Comparison of ENCODE assay signal across 9 mouse cellular contexts in genomic region chr5:139557531-139558467, GRCm38 (mm10). TPM values are rescaled to one million over a fixed set of nuclear protein-coding genes. Genes with fewer than 3 reads are reported as not detected.
DNase-seq lines count a peak whose midpoint lies in the region; ATAC-seq lines count a peak whose summit lies in the region.
"Had no signal": no experiment of that assay in that cellular context is flagged by ENCODE, and none has a peak within 500 bp of the region (broad histone marks: within the 10 kb centered on the region; RNA-seq: fewer than 3 reads in every experiment).

No protein-coding gene starts in this region.

- no peaks in the 10 kb centered on the region for H3K9me3 ChIP-seq in embryonic facial prominence, embryonic 12.5 days
- no peaks in the 10 kb centered on the region for H3K9me3 ChIP-seq in intestine, embryonic 15.5 days
- no peaks in the 10 kb centered on the region for H3K9me3 ChIP-seq in neural tube, embryonic 15.5 days (replicated peaks)
- H3K9me3 ChIP-seq: G1E had no signal

- 1% methylated on average over 41 of the region's 43 CpGs for WGBS in embryonic facial prominence, embryonic 12.5 days
- WGBS in intestine, embryonic 15.5 days = 1% methylated on average over 43 of the region's 43 CpGs
- 3% methylated on average over 43 of the region's 43 CpGs for WGBS in neural tube, embryonic 15.5 days

- peak; percentile 9 for DNase-seq in kidney, postnatal 14 days
- no peak for DNase-seq in kidney, adult 9 months
- no peak for DNase-seq in yolk sac, embryonic 10.5 days (ENCODE audit: low spot score)
- no peak for DNase-seq in ovary, postnatal 36 days (ENCODE audit: low spot score)
- DNase-seq in urinary bladder, postnatal 14 days (ENCODE audit: low spot score) = no peak

- ATAC-seq in embryonic facial prominence, embryonic 12.5 days (ENCODE audit: insufficient number of reproducible peaks, insufficient read depth, low FRiP score, low TSS enrichment) = no peak
- peak; percentile 55 for ATAC-seq in intestine, embryonic 15.5 days
- ATAC-seq in neural tube, embryonic 15.5 days (ENCODE audit: low FRiP score) = 0 out of 2 replicates have a peak, but pooled peaks have one; percentile 19

- no peak overlapping the region for H3K27ac ChIP-seq in embryonic facial prominence, embryonic 12.5 days
- H3K27ac ChIP-seq in intestine, embryonic 15.5 days = no peak overlapping the region
- H3K27ac ChIP-seq in neural tube, embryonic 15.5 days (replicated peaks) = peak overlapping the region; percentile 7; the same call in 1 of the 2 replicates

- H3K4me2 ChIP-seq in embryonic facial prominence, embryonic 12.5 days (replicated peaks) = 0 out of 2 replicates have a peak overlapping the region, but pooled peaks have one; percentile 19
- peak overlapping the region; percentile 34 for H3K4me2 ChIP-seq in intestine, embryonic 15.5 days (replicated peaks)
- H3K4me2 ChIP-seq in neural tube, embryonic 15.5 days = peak overlapping the region; percentile 40

- peaks cover 21% of the 10 kb centered on the region; the same call in 1 of the 2 replicates for H3K4me1 ChIP-seq in embryonic facial prominence, embryonic 12.5 days
- peaks cover 18% of the 10 kb centered on the region for H3K4me1 ChIP-seq in intestine, embryonic 15.5 days (replicated peaks)
- H3K4me1 ChIP-seq in neural tube, embryonic 15.5 days = peaks cover 55% of the 10 kb centered on the region

- H3K4me3 ChIP-seq in embryonic facial prominence, embryonic 12.5 days = 0 out of 2 replicates have a peak overlapping the region, but pooled peaks have one; percentile 12
- no peak overlapping the region for H3K4me3 ChIP-seq in intestine, embryonic 15.5 days (replicated peaks)
- H3K4me3 ChIP-seq in neural tube, embryonic 15.5 days (replicated peaks) = no peak overlapping the region; the same call in 1 of the 2 replicates

- H3K9ac ChIP-seq in embryonic facial prominence, embryonic 12.5 days = no peak overlapping the region
- H3K9ac ChIP-seq in intestine, embryonic 15.5 days = no peak overlapping the region
- 0 out of 2 replicates have a peak overlapping the region, but pooled peaks have one; percentile 17 for H3K9ac ChIP-seq in neural tube, embryonic 15.5 days (replicated peaks)

- H3K27me3 ChIP-seq in embryonic facial prominence, embryonic 12.5 days = peaks cover 94% of the 10 kb centered on the region
- H3K27me3 ChIP-seq in intestine, embryonic 15.5 days (replicated peaks) = peaks cover 85% of the 10 kb centered on the region
- peaks cover 73% of the 10 kb centered on the region for H3K27me3 ChIP-seq in neural tube, embryonic 15.5 days (replicated peaks)

- H3K36me3 ChIP-seq in embryonic facial prominence, embryonic 12.5 days = no peaks in the 10 kb centered on the region
- H3K36me3 ChIP-seq in intestine, embryonic 15.5 days = no peaks in the 10 kb centered on the region
- H3K36me3 ChIP-seq in neural tube, embryonic 15.5 days = no peaks in the 10 kb centered on the region
- H3K36me3 ChIP-seq: G1E had no signal

RNA-seq across cellular contexts. Expression of gene Uncx, which starts 14.5 kb away (rescaled TPM):
- polyA plus RNA-seq in embryonic facial prominence, embryonic 12.5 days (2016; fragmentation: Nextera tagmentation; extraction: Ambion mirVana) = 5.0 and 6.4 TPM in 2 replicates
- polyA plus RNA-seq in intestine, embryonic 15.5 days (2015; fragmentation: Nextera tagmentation; extraction: Ambion mirVana) = 0.23 TPM in 1 of 2 replicates, not detected in the other
- 23.7 and 35.3 TPM in 2 replicates for polyA plus RNA-seq in neural tube, embryonic 15.5 days (2015; fragmentation: Nextera tagmentation; extraction: Ambion mirVana)
- polyA plus RNA-seq: G1E had no signal
